Mouse (Mus musculus): ENCODE results near the gene Baiap2l1. TPM values are rescaled to one million over a fixed set of nuclear protein-coding genes. Genes with fewer than 3 reads are reported as not detected.

The Baiap2l1 gene
- polyA plus RNA-seq, 1 experiment from 2014 or later: 1.2 TPM

DNA sequence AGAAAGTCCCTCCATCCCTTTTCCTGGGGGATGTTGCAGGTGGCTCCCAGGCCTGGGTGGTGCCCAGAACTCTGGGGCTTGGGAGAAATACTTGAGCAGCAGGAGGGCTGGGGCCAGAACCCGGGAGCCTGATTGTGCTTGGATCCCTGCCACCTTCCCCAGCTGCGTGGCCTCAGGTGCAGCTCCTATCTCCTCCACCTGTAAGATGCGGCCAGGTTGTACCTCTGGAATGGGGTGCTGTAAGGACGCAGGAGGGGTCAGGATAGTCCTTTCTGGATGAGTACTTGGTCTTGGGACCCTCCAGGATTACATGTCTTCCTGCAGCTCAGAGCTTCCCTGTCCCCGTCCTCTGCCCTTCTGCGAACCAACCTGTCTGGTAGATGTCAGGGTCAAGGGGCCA is 98.7 kb downstream of the Baiap2l1 start:
- H3K4me2 ChIP-seq (ENCODE audit: low read depth, low read length): no peak overlapping the region
- H3K4me1 ChIP-seq (ENCODE audit: control insufficient read depth, insufficient read depth, low read length): peaks cover 28% of the 10 kb centered on the region
- no peak for ATAC-seq (ENCODE audit: low read depth)
- 76% methylated on average over 6 of the region's 6 CpGs for WGBS
- H3K27me3 ChIP-seq (ENCODE audit: control insufficient read depth, insufficient read depth, low read length): no peaks in the 10 kb centered on the region; the same call in 1 of the 2 replicates
- H3K9me3 ChIP-seq (ENCODE audit: control insufficient read depth, low read length): no peaks in the 10 kb centered on the region
- H3K36me3 ChIP-seq (ENCODE audit: control insufficient read depth, insufficient read depth, low read length): no peaks in the 10 kb centered on the region
- H3K27ac ChIP-seq (ENCODE audit: low read depth, low read length): no peak overlapping the region
- no peak overlapping the region for H3K4me3 ChIP-seq (ENCODE audit: low read depth, low read length)
- no peak overlapping the region for H3K9ac ChIP-seq (replicated peaks; ENCODE audit: low read depth, low read length)

DNA sequence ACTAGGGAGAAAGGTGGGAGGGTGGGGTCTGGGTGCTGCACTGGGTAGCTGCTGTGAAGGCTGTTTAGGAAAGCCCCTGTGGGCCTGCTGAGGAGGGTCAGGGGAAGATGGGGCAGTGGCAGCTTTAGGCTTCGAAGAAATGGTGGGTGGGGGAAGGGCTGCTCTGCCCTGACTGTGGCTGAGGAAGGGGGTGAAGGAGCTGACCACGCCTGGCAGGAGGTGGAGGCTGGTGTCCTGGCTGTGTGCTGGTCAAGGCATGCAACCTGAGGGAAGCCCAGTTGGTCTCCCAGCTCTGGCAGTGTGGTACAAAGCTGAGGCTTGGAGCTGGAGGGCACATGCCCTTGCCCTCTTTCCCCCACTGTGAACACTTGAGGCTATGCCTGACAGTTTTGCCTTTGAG is 99.2 kb downstream of the Baiap2l1 start:
- 18% methylated on average over 2 of the region's 2 CpGs for WGBS
- no peak for ATAC-seq (ENCODE audit: low read depth)
- Histone ChIP-seq H3K9me3 (ENCODE audit: control insufficient read depth, low read length) (no peaks in the 10 kb centered on the region), H3K4me1 (ENCODE audit: control insufficient read depth, insufficient read depth, low read length) (peaks cover 28% of the 10 kb centered on the region), H3K36me3 (ENCODE audit: control insufficient read depth, insufficient read depth, low read length) (no peaks in the 10 kb centered on the region), H3K9ac (replicated peaks; ENCODE audit: low read depth, low read length) (no peak overlapping the region), H3K27me3 (ENCODE audit: control insufficient read depth, insufficient read depth, low read length) (no peaks in the 10 kb centered on the region; the same call in 1 of the 2 replicates), H3K4me3 (ENCODE audit: low read depth, low read length) (no peak overlapping the region), H3K27ac (ENCODE audit: low read depth, low read length) (no peak overlapping the region), H3K4me2 (ENCODE audit: low read depth, low read length) (peak overlapping the region; percentile 91)

DNA sequence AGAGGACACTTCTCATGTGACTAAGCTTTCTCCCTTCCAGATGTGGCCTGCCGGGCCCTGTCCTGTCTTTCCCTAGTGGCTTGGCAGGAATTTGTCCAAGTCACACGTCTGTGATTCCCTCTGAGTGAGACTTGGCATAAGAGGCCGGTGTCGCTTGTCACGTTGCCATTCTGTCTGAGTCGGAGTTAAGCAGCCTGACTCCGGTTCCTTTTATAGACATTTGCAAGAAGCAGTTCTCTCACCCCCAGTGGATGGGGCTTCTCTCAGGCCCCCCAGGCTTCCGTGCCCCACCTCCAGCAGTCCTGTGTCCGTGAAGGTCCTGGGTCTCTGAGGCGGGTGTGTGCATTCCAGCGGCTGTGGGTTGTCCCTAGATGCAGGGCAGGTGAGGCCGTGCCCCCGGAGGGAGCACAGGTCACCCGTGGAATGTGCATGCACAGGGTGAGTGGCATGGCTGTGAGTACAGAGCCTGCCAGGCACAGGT is 99.7 kb downstream of the Baiap2l1 start:
- peak overlapping the region; percentile 21; the same call in 1 of the 2 replicates for H3K9ac ChIP-seq (replicated peaks; ENCODE audit: low read depth, low read length)
- ATAC-seq (ENCODE audit: low read depth): no peak
- no peaks in the 10 kb centered on the region for H3K36me3 ChIP-seq (ENCODE audit: control insufficient read depth, insufficient read depth, low read length)
- H3K27ac ChIP-seq (ENCODE audit: low read depth, low read length): no peak overlapping the region
- peaks cover 28% of the 10 kb centered on the region for H3K4me1 ChIP-seq (ENCODE audit: control insufficient read depth, insufficient read depth, low read length)
- H3K9me3 ChIP-seq (ENCODE audit: control insufficient read depth, low read length): no peaks in the 10 kb centered on the region
- 44% methylated on average over 14 of the region's 14 CpGs for WGBS
- H3K27me3 ChIP-seq (ENCODE audit: control insufficient read depth, insufficient read depth, low read length): no peaks in the 10 kb centered on the region; the same call in 1 of the 2 replicates
- H3K4me3 ChIP-seq (ENCODE audit: low read depth, low read length): no peak overlapping the region
- H3K4me2 ChIP-seq (ENCODE audit: low read depth, low read length): peak overlapping the region; percentile 91

GRCm38 (mm10) chr5:144257451-144258110 is 100.3 kb downstream of the Baiap2l1 start:
- H3K4me2 ChIP-seq (ENCODE audit: low read depth, low read length): peak overlapping the region; percentile 91
- peak overlapping the region; percentile 90 for H3K9ac ChIP-seq (replicated peaks; ENCODE audit: low read depth, low read length)
- peak overlapping the region; percentile 97; the same call in 1 of the 2 replicates for H3K4me3 ChIP-seq (ENCODE audit: low read depth, low read length)
- H3K4me1 ChIP-seq (ENCODE audit: control insufficient read depth, insufficient read depth, low read length): peaks cover 28% of the 10 kb centered on the region
- no peak overlapping the region for H3K27ac ChIP-seq (ENCODE audit: low read depth, low read length)
- 86% methylated on average over 3 of the region's 3 CpGs for WGBS
- no peaks in the 10 kb centered on the region for H3K9me3 ChIP-seq (ENCODE audit: control insufficient read depth, low read length)
- H3K36me3 ChIP-seq (ENCODE audit: control insufficient read depth, insufficient read depth, low read length): no peaks in the 10 kb centered on the region
- no peaks in the 10 kb centered on the region; the same call in 1 of the 2 replicates for H3K27me3 ChIP-seq (ENCODE audit: control insufficient read depth, insufficient read depth, low read length)
- no peak for ATAC-seq (ENCODE audit: low read depth)

GRCm38 (mm10) chr5:144256888-144257287 is 101.0 kb downstream of the Baiap2l1 start:
- Histone ChIP-seq H3K9ac (replicated peaks; ENCODE audit: low read depth, low read length) (peak overlapping the region; percentile 90), H3K36me3 (ENCODE audit: control insufficient read depth, insufficient read depth, low read length) (no peaks in the 10 kb centered on the region), H3K27me3 (ENCODE audit: control insufficient read depth, insufficient read depth, low read length) (no peaks in the 10 kb centered on the region; the same call in 1 of the 2 replicates), H3K27ac (ENCODE audit: low read depth, low read length) (0 out of 2 replicates have a peak overlapping the region, but pooled peaks have one; percentile 28), H3K4me3 (ENCODE audit: low read depth, low read length) (peak overlapping the region; percentile 97), H3K4me2 (ENCODE audit: low read depth, low read length) (peak overlapping the region; percentile 91), H3K4me1 (ENCODE audit: control insufficient read depth, insufficient read depth, low read length) (peaks cover 28% of the 10 kb centered on the region), H3K9me3 (ENCODE audit: control insufficient read depth, low read length) (no peaks in the 10 kb centered on the region)
- WGBS: 33% methylated on average over 1 of the region's 1 CpGs
- no peak for ATAC-seq (ENCODE audit: low read depth)

DNA sequence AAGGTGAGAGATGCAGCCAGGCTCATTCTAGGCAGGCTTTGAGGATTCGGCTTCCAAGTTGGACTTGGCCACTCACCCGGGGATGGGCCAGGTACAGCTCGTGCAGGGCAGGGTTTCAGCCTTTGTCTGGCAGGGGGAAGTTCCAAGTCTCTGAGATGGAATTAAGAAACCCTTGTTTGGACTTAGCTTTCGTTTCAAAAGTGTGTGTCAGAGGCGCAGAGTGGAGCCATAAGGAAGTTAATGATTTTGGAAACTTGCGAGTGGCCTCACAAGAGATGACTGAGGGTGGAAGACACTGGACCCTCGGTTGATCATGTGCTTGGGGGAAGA is 101.4 kb downstream of the Baiap2l1 start:
- Histone ChIP-seq H3K9me3 (ENCODE audit: control insufficient read depth, low read length) (no peaks in the 10 kb centered on the region), H3K4me1 (ENCODE audit: control insufficient read depth, insufficient read depth, low read length) (peaks cover 28% of the 10 kb centered on the region), H3K27me3 (ENCODE audit: control insufficient read depth, insufficient read depth, low read length) (no peaks in the 10 kb centered on the region; the same call in 1 of the 2 replicates), H3K27ac (ENCODE audit: low read depth, low read length) (no peak overlapping the region; the same call in 1 of the 2 replicates), H3K9ac (replicated peaks; ENCODE audit: low read depth, low read length) (peak overlapping the region; percentile 90), H3K4me2 (ENCODE audit: low read depth, low read length) (peak overlapping the region; percentile 91), H3K4me3 (ENCODE audit: low read depth, low read length) (peak overlapping the region; percentile 97), H3K36me3 (ENCODE audit: control insufficient read depth, insufficient read depth, low read length) (no peaks in the 10 kb centered on the region)
- 16% methylated on average over 7 of the region's 7 CpGs for WGBS
- ATAC-seq (ENCODE audit: low read depth): no peak

- WGBS: 0% methylated on average over 28 of the region's 40 CpGs
- H3K4me1 ChIP-seq (ENCODE audit: control insufficient read depth, insufficient read depth, low read length): peaks cover 28% of the 10 kb centered on the region
- ATAC-seq (ENCODE audit: low read depth): peak; percentile 62
These were observed 102.0 kb downstream of the Baiap2l1 start for GRCm38 (mm10) chr5:144255632-144256540.

GRCm38 (mm10) chr5:144254811-144255631 is 102.9 kb downstream of the Baiap2l1 start:
- peak; percentile 76 for ATAC-seq (ENCODE audit: low read depth)
- H3K4me1 ChIP-seq (ENCODE audit: control insufficient read depth, insufficient read depth, low read length): peaks cover 28% of the 10 kb centered on the region
- no peaks in the 10 kb centered on the region for H3K9me3 ChIP-seq (ENCODE audit: control insufficient read depth, low read length)
- H3K27me3 ChIP-seq (ENCODE audit: control insufficient read depth, insufficient read depth, low read length): no peaks in the 10 kb centered on the region; the same call in 1 of the 2 replicates
- under 1% methylated on average over 61 of the region's 84 CpGs for WGBS
- peak overlapping the region; percentile 91 for H3K4me2 ChIP-seq (ENCODE audit: low read depth, low read length)
- H3K36me3 ChIP-seq (ENCODE audit: control insufficient read depth, insufficient read depth, low read length): no peaks in the 10 kb centered on the region
- peak overlapping the region; percentile 90 for H3K9ac ChIP-seq (replicated peaks; ENCODE audit: low read depth, low read length)
- peak overlapping the region; percentile 68 for H3K27ac ChIP-seq (ENCODE audit: low read depth, low read length)
- H3K4me3 ChIP-seq (ENCODE audit: low read depth, low read length): peak overlapping the region; percentile 97

More at GRCm38 (mm10) chr5:144255632-144256540, 102.0 kb downstream of the Baiap2l1 start:
- Histone ChIP-seq H3K36me3 (ENCODE audit: control insufficient read depth, insufficient read depth, low read length) (no peaks in the 10 kb centered on the region), H3K4me2 (ENCODE audit: low read depth, low read length) (peak overlapping the region; percentile 91), H3K27ac (ENCODE audit: low read depth, low read length) (peak overlapping the region; percentile 68), H3K4me3 (ENCODE audit: low read depth, low read length) (peak overlapping the region; percentile 97), H3K9ac (replicated peaks; ENCODE audit: low read depth, low read length) (peak overlapping the region; percentile 90), H3K27me3 (ENCODE audit: control insufficient read depth, insufficient read depth, low read length) (no peaks in the 10 kb centered on the region; the same call in 1 of the 2 replicates), H3K9me3 (ENCODE audit: control insufficient read depth, low read length) (no peaks in the 10 kb centered on the region)

Data from neural tube, embryonic 14.5 days (tissue).